Mouse (Mus musculus) heart, embryonic 10.5 days (tissue): ENCODE data around the gene Scel. TPM values are rescaled to one million over a fixed set of nuclear protein-coding genes. Genes with fewer than 3 reads are reported as not detected.

Source experiments
- DNase-seq: peaks from one replicate; pipeline ENCODE4 v3.0.0-alpha.2; 2017; ENCODE audit warnings: low spot score
- H3K27ac ChIP-seq: fragments of 300-500 bp; sonication (generic); 2 replicates; pipeline ENCODE4 v1.5.1; 2016; ENCODE audit warnings: mild to moderate bottlenecking
- H3K27me3 ChIP-seq: fragments of 300-500 bp; sonication (generic); 2 replicates; pipeline ENCODE4 v1.6.1; 2016; ENCODE audit warnings: mild to moderate bottlenecking; ENCODE audit not compliant: poor library complexity, insufficient read depth, severe bottlenecking
- H3K36me3 ChIP-seq: fragments of 300-500 bp; sonication (generic); 2 replicates; pipeline ENCODE4 v1.6.1; 2016; ENCODE audit warnings: mild to moderate bottlenecking, moderate library complexity
- H3K4me1 ChIP-seq: fragments of 300-500 bp; sonication (generic); 2 replicates; pipeline ENCODE4 v1.6.1; 2016; ENCODE audit warnings: mild to moderate bottlenecking
- H3K4me3 ChIP-seq: fragments of 300-500 bp; sonication (generic); 2 replicates; pipeline ENCODE4 v1.5.1; 2016; ENCODE audit warnings: mild to moderate bottlenecking, moderate library complexity
- H3K9me3 ChIP-seq: fragments of 300-500 bp; sonication (generic); 2 replicates; pipeline ENCODE4 v1.6.1; 2016; ENCODE audit warnings: mild to moderate bottlenecking, moderate library complexity
- whole genome bisulfite sequencing: fragments of 180-500 bp; shearing (Covaris S2); methylation state at CpG from one replicate; pipeline ENCODE4 v1.1.7; 2016; 5-methylcytosine and 5-hydroxymethylcytosine counted together
- polyA plus RNA-seq: library from polyadenylated mRNA; unstranded; fragments of >200 nt; fragmentation: Nextera tagmentation; extraction: Ambion mirVana; gene quantifications from 2 replicates; pipeline ENCODE4 v1.2.1, GENCODE M21; 2016

Scel gene
- polyA plus RNA-seq, 1 experiment from 2014 or later = 0.89 TPM

GRCm38 (mm10) chr14:103613573-103614271 lies 100.6 kb downstream of the Scel start:
- Histone ChIP-seq H3K36me3 (no peaks in the 10 kb centered on the region), H3K9me3 (no peaks in the 10 kb centered on the region), H3K27me3 (no peaks in the 10 kb centered on the region), H3K4me3 (no peak overlapping the region), H3K27ac (no peak overlapping the region), H3K4me1 (no peaks in the 10 kb centered on the region)
- DNase-seq = no peak
- WGBS = 88% methylated on average over 6 of the region's 6 CpGs

GRCm38 (mm10) chr14:103614272-103614587 lies 101.1 kb downstream of the Scel start:
- H3K4me1 ChIP-seq = no peaks in the 10 kb centered on the region
- WGBS = 84% methylated on average over 4 of the region's 4 CpGs

GRCm38 (mm10) chr14:103619756-103620155 lies 106.6 kb downstream of the Scel start:
- 86% methylated on average over 4 of the region's 4 CpGs for WGBS
- H3K27ac ChIP-seq = no peak overlapping the region

More at GRCm38 (mm10) chr14:103614272-103614587, 101.1 kb downstream of the Scel start:
- no peaks in the 10 kb centered on the region for H3K27me3 ChIP-seq
- no peak overlapping the region for H3K27ac ChIP-seq
- no peaks in the 10 kb centered on the region for H3K9me3 ChIP-seq
- H3K4me3 ChIP-seq = no peak overlapping the region
- H3K36me3 ChIP-seq = no peaks in the 10 kb centered on the region
- no peak for DNase-seq

GRCm38 (mm10) chr14:103621207-103621606 lies 108.1 kb downstream of the Scel start:
- H3K27ac ChIP-seq = no peak overlapping the region
- 80% methylated on average over 2 of the region's 2 CpGs for WGBS
- no peak overlapping the region for H3K4me3 ChIP-seq
- H3K27me3 ChIP-seq = no peaks in the 10 kb centered on the region
- H3K4me1 ChIP-seq = no peaks in the 10 kb centered on the region
- H3K9me3 ChIP-seq = no peaks in the 10 kb centered on the region
- H3K36me3 ChIP-seq = no peaks in the 10 kb centered on the region
- DNase-seq = no peak

More at GRCm38 (mm10) chr14:103619756-103620155, 106.6 kb downstream of the Scel start:
- Histone ChIP-seq H3K4me3 (no peak overlapping the region), H3K4me1 (no peaks in the 10 kb centered on the region), H3K36me3 (no peaks in the 10 kb centered on the region), H3K27me3 (no peaks in the 10 kb centered on the region), H3K9me3 (no peaks in the 10 kb centered on the region)
- DNase-seq = no peak

GRCm38 (mm10) chr14:103626100-103626499 lies 113.0 kb downstream of the Scel start:
- H3K9me3 ChIP-seq = no peaks in the 10 kb centered on the region
- no peak overlapping the region for H3K27ac ChIP-seq
- no peak for DNase-seq
- no peaks in the 10 kb centered on the region for H3K36me3 ChIP-seq
- WGBS = 85% methylated on average over 6 of the region's 6 CpGs
- H3K4me1 ChIP-seq = no peaks in the 10 kb centered on the region
- H3K4me3 ChIP-seq = no peak overlapping the region
- no peaks in the 10 kb centered on the region for H3K27me3 ChIP-seq

- no peaks in the 10 kb centered on the region for H3K9me3 ChIP-seq
- DNase-seq = no peak
- H3K27ac ChIP-seq = no peak overlapping the region
- no peaks in the 10 kb centered on the region for H3K36me3 ChIP-seq
- H3K27me3 ChIP-seq = no peaks in the 10 kb centered on the region
- H3K4me3 ChIP-seq = no peak overlapping the region
- no peaks in the 10 kb centered on the region for H3K4me1 ChIP-seq
- WGBS = 85% methylated on average over 7 of the region's 7 CpGs
Measured at GRCm38 (mm10) chr14:103629639-103630364, 116.7 kb downstream of the Scel start.

- Histone ChIP-seq H3K4me3 (no peak overlapping the region), H3K27ac (no peak overlapping the region), H3K4me1 (no peaks in the 10 kb centered on the region), H3K27me3 (no peaks in the 10 kb centered on the region), H3K36me3 (no peaks in the 10 kb centered on the region), H3K9me3 (no peaks in the 10 kb centered on the region)
- 79% methylated on average over 8 of the region's 8 CpGs for WGBS
- no peak for DNase-seq
Measured at GRCm38 (mm10) chr14:103630545-103630944, 117.4 kb downstream of the Scel start.

- 80% methylated on average over 3 of the region's 3 CpGs for WGBS
- Histone ChIP-seq H3K4me3 (no peak overlapping the region), H3K27ac (no peak overlapping the region), H3K4me1 (no peaks in the 10 kb centered on the region), H3K9me3 (no peaks in the 10 kb centered on the region), H3K27me3 (peaks cover 4% of the 10 kb centered on the region; the same call in 1 of the 2 replicates), H3K36me3 (no peaks in the 10 kb centered on the region)
- DNase-seq = no peak
Measured at GRCm38 (mm10) chr14:103643933-103644332, 130.8 kb downstream of the Scel start.

- no peak overlapping the region for H3K27ac ChIP-seq
- 71% methylated on average over 2 of the region's 2 CpGs for WGBS
- H3K36me3 ChIP-seq = no peaks in the 10 kb centered on the region
- no peak for DNase-seq
- no peaks in the 10 kb centered on the region for H3K9me3 ChIP-seq
- no peak overlapping the region for H3K4me3 ChIP-seq
- peaks cover 9% of the 10 kb centered on the region; the same call in 1 of the 2 replicates for H3K4me1 ChIP-seq
- H3K27me3 ChIP-seq = peaks cover 30% of the 10 kb centered on the region
Measured at GRCm38 (mm10) chr14:103647981-103648380, 134.8 kb downstream of the Scel start.

- H3K4me3 ChIP-seq = no peak overlapping the region
- H3K36me3 ChIP-seq = no peaks in the 10 kb centered on the region
- peaks cover 9% of the 10 kb centered on the region; the same call in 1 of the 2 replicates for H3K4me1 ChIP-seq
- 53% methylated on average over 12 of the region's 12 CpGs for WGBS
- DNase-seq = no peak
- no peaks in the 10 kb centered on the region for H3K9me3 ChIP-seq
- peaks cover 30% of the 10 kb centered on the region for H3K27me3 ChIP-seq
- H3K27ac ChIP-seq = no peak overlapping the region
Measured at GRCm38 (mm10) chr14:103648623-103649255, 135.6 kb downstream of the Scel start.

- H3K4me1 ChIP-seq = peaks cover 9% of the 10 kb centered on the region; the same call in 1 of the 2 replicates
- no peak for DNase-seq
- H3K27me3 ChIP-seq = peaks cover 30% of the 10 kb centered on the region
- no peak overlapping the region for H3K4me3 ChIP-seq
- no peak overlapping the region for H3K27ac ChIP-seq
- no peaks in the 10 kb centered on the region for H3K36me3 ChIP-seq
- 61% methylated on average over 4 of the region's 4 CpGs for WGBS
- no peaks in the 10 kb centered on the region for H3K9me3 ChIP-seq
Measured at GRCm38 (mm10) chr14:103649302-103649701, 136.2 kb downstream of the Scel start.

GRCm38 (mm10) chr14:103649896-103650334 lies 136.8 kb downstream of the Scel start, which contains the start of gene Slain1:
Gene Slain1 (plus strand): TSS chr14:103650228.
- Histone ChIP-seq H3K4me1 (peaks cover 9% of the 10 kb centered on the region; the same call in 1 of the 2 replicates), H3K4me3 (peak within 1 kb of the TSS; percentile 85), H3K36me3 (no peaks in the 10 kb centered on the region), H3K9me3 (no peaks in the 10 kb centered on the region), H3K27me3 (peaks cover 30% of the 10 kb centered on the region), H3K27ac (peak within 1 kb of the TSS; percentile 77)
- DNase-seq = peak; percentile 92
- 0% methylated on average over 29 of the region's 32 CpGs for WGBS
